Mouse (Mus musculus) lung, postnatal 25 days (tissue): ENCODE results near the gene C1qtnf2.

ENCODE experiments used
- DNase-seq: peaks from one replicate; pipeline ENCODE4 v3.0.0; 2022; ENCODE audit warnings: low spot score

The C1qtnf2 gene

DNA sequence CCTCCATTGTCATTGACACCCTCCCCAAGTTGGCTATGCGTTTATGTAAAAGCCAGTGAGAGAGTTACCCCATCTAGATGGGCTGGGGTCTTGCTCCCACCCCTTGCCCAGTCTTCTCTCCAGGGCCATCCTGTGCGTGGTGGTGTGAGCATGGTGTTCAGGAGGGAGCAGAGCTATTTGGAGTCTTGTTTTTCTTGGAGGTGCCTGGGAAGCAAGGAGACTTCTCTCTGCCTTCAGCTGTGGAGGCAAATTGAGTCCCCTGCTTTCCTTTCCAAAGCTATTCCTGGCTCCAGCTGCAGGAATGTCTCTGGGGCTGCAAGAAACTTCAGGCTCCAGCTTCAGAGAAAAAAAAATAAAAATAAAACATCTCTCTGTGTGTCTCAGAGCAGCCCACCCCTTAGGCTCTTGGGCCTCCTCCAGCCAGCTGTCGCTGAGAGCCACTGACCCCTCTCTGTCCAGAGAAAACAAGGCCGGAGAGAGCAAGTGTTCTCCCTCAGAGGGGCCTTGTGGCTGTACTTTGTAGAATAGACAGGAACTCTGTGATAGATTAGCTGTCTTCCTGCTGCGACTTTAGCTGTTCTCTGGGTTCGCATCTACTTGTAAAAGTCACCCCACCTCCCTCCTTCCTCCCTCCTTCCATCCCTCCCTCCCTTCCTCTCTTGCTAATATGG is 9.2 kb downstream of the C1qtnf2 start:
- DNase-seq: peak; percentile 38

- no peak for DNase-seq
Observed at GRCm38 (mm10) chr11:43484057-43484456, 10.0 kb downstream of the C1qtnf2 start.

GRCm38 (mm10) chr11:43484652-43485051 is 10.6 kb downstream of the C1qtnf2 start:
- no peak for DNase-seq

- no peak for DNase-seq
Observed at GRCm38 (mm10) chr11:43485855-43486254, 11.8 kb downstream of the C1qtnf2 start.

- DNase-seq: peak; percentile 65
Observed at GRCm38 (mm10) chr11:43492663-43493062, 18.6 kb downstream of the C1qtnf2 start.

DNA sequence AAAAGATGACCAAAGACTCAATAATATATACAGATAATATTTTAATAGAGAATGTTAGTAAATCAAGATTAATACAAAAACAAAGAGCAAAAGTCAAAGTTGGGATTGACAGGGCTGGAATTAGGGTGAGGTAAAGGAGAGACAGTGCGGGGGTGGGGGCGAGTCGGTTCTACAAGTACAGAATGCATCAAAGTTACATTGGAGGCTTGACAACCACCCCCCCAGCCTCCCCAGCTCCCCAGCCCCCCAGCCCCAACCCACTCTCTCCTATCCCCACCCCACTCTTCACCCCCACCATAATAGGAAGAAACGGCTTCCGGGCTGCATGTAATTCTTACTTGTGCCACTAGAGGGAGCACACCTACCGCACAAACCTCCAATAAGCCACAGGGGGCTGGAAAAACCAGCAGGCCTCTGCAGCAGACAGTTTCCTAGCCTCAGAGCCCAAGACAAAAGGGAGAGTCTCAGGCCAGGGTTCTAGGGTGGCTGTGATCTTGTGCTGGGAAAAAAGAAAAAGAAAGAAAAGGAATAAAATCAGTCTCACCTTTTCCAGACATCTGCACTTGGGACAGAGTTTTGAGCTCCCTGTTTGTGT is 19.8 kb downstream of the C1qtnf2 start:
- peak; percentile 59 for DNase-seq

GRCm38 (mm10) chr11:43495037-43495436 is 21.0 kb downstream of the C1qtnf2 start:
- DNase-seq: no peak

GRCm38 (mm10) chr11:43495532-43495931 is 21.5 kb downstream of the C1qtnf2 start:
- peak; percentile 26 for DNase-seq

DNA sequence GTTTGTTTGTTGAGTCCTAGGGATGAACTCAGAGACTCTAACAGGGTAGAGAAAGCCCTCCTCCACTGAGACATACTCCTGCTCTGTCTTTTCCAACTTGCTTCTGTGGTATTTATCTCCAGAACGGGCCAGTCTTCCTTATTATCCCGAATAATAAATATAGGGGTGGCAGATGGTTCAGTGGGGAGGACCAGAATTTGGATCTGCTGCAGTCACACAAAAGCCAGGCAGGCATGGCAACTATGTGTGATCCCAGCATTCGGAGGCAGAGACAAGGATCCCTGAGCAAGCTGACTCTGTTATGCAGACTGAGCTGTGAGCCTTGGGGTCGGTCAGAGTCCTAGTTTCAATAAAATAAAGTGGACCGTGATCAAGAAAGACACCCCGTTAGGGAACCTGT is 27.2 kb downstream of the C1qtnf2 start:
- DNase-seq: no peak

DNA sequence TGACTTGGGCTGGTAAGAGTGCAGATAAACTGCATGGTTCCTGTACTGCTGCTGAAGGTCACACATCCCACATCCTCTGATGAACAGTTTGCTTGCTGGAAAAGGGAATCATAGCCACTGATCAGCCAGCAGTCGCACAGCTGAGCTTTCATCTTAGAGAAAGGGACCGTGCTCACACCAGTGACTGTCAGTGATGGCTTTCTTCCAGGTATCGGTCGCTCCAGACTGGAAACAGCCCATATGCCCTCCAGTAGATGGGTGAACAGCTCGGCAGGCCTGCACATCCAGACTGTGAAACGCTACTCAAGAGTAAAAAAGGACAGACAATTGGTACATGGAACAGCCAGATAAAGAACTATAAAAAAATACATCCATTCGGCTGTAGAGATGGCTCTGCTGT is 31.1 kb downstream of the C1qtnf2 start:
- no peak for DNase-seq

- no peak for DNase-seq
Observed at GRCm38 (mm10) chr11:43507976-43508375, 33.9 kb downstream of the C1qtnf2 start.

DNA sequence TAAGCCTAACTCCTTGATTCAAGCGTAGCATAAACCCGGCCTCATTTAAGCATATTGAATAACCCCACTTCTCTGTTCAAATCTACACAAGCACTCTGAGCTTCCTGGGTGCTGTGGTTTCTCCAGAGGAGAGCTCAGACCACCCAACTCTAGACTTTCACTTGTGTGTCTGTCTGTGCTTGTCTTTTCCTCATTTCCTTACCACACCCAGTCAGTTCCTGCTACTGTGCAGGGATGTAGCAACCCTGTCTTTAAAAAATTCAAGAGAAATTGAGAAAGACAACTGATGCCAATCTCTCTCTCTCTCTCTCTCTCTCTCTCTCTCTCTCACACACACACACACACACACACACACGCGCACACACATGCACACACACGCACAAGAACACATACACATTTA is 35.8 kb downstream of the C1qtnf2 start:
- no peak for DNase-seq

DNA sequence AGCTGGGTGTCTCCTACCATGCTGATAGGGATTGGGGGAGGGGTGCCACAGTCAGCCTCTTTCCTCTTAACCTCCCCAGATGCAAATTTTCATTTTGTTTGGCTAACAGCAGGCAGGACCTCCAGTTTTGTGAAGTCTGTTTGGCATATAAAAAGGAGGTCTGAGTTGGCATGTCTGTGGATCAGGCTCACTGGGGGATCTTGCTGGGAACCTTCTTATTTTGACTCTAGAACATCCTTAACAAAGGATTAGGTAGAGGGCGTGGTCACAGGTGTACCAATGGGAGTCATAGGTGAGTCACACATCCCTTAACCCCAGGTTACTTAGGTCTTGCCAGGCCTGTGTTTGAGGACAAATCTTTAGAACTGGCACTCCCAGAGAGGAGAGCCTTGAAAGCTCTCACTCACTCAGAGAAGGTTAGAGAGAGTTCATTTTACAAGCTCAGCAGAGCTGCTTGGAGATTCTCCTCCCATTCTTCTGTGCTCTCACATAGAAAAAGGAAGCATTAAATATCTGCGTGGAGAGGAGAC is 38.6 kb downstream of the C1qtnf2 start:
- DNase-seq: no peak

- peak; percentile 30 for DNase-seq
Observed at GRCm38 (mm10) chr11:43516344-43517021, 42.4 kb downstream of the C1qtnf2 start.

DNA sequence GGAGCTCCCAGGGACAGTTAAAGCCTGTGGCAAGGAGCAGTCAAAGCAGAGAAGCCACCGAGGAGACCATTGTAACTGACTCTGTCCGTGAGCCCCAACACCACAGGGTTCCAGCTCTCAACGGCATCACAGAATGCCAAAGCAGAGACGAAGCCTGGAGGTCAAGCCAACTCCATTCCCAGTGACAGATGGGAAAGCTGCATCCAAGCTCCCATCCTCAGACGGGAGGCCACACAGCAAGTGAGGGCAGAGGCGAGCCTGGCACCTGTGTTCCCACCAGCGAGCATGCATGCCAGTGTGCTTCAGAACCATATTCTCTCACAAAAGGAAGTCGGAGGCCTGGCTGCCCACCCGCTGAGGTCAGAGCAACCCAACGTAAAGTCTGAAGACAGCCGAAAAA is 43.6 kb downstream of the C1qtnf2 start:
- DNase-seq: no peak

- no peak for DNase-seq
Observed at GRCm38 (mm10) chr11:43518086-43518485, 44.0 kb downstream of the C1qtnf2 start.

- DNase-seq: no peak
Observed at GRCm38 (mm10) chr11:43518821-43519220, 44.7 kb downstream of the C1qtnf2 start.

DNA sequence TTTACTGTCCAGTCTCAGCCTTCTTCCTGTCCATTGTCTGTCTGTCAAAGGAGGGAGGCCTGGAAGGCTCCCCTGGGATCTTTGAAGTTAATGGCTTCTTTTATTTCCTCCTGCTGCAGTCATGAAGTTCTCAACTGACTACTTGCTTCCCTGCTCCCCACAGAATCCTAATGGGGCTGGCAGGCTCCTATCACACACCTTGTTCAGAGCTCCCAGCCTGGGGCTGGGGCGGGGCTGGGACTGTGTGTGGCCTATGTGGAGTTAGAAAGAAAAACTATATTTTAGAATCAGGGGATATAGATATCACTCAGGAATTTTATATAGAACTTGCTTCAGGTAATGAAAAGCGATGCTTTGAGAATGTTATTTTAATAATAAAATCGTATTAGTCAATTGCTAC is 46.4 kb downstream of the C1qtnf2 start:
- DNase-seq: no peak

DNA sequence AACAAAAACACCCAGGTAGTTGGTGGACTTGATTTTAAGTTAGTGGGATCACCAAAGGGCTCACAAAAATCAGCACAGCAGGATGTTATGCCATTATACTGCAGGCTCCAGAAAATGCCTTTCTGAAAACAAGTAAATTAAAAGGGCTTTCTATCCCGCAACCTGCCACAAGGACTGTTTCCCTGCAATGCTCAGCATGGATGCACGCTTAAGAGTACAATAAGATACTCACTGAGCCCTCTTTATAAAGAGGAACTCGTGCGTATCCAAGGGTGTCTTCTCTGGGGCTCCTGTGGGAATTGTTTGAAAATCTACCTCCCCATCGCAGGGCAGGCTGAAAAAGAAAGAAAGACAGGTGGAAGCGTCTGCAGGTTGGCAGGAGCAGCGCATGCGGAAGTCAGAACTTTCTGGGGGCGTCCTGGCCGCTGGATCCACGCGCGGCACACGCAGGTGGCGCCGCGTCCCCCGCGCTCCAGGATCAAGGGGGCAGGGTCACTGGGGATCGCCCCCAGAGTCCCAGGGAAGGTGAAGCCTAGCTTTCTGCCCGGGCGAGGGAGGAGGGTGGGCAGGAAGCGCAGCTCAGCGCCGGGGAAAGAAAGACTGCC is 54.1 kb downstream of the C1qtnf2 start:
- peak; percentile 11 for DNase-seq

GRCm38 (mm10) chr11:43528683-43529499 is 54.8 kb downstream of the C1qtnf2 start, which contains the start of gene Ccnjl:
Gene Ccnjl, plus strand, starts transcription at chr11:43528784.
- DNase-seq: peak; percentile 35

- no peak for DNase-seq
Observed at GRCm38 (mm10) chr11:43530043-43530442, 56.0 kb downstream of the C1qtnf2 start.

DNA sequence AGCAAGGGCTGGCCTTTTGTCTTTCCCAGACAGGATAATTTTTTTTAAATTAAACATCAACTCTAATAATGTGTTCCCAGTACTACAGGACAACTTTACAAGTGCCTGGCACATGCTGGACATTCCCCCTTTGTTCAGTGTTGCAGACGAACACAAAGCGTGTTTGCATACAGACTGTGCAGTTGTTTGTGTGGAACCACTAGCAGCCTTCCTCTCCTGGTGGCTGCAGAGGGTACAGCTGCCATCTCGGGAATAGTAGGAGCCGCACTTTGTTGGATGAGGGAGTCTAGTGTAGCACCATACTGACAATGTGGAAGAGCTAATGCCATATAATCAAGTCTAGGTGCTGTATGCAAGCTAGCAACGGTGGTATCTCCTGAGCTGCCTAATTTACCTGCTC is 57.5 kb downstream of the C1qtnf2 start:
- DNase-seq: no peak
